Mouse (Mus musculus) adrenal gland, adult 8-10 months (tissue): ENCODE data around the gene Tbcel. TPM values are rescaled to one million over a fixed set of nuclear protein-coding genes. Genes with fewer than 3 reads are reported as not detected.

Experiments used
- DNase-seq: peaks from one replicate; pipeline ENCODE4 v3.0.0; 2022
- microRNA-seq, 2 experiments: library from miRNA; unstranded; fragments of <30 nt; microRNA quantifications; one replicate each; pipeline ENCODE4 v1.2.0; 2022
- total RNA-seq, 4 experiments: library from RNA; stranded (reverse); gene quantifications; 2 replicates each; pipeline ENCODE4 v1.2.4; 2022

Tbcel gene
- total RNA-seq, 4 experiments from 2014 or later: 62.7 to 75.1 (median 65.4) TPM

DNA sequence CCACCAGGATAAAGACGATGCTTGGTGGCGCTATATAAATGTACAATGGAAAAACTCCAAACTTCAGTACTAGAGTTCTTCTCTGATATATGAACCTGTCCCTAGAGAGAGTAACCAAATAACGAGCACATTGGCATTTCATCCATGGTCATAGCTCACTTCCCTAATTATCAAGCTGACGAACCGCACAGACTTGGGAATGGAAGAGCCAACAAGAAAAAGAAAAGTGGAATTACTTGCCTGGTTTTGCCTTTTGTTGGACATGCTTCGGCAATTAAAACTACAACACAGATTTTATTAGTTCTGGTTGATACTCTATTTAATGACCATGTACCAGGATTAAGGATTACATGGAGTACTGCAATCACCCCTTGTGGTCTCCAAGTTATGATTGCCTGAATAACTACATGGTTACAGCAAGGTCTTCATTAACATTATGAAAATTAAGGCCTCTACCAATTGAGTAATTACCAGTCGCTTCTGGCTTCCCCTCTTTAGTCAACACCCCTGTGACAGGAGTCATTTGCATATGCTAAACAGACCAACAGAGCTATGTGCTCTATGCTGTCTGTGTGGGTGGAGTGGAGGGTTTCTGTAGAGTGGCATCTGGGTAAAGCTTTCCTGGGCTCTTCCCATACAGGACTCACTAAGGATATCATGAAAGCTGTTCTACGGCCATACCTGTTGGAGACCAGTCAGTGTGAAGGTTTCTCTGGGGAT lies 124.8 kb downstream of the Tbcel start:
- no peak for DNase-seq

DNA sequence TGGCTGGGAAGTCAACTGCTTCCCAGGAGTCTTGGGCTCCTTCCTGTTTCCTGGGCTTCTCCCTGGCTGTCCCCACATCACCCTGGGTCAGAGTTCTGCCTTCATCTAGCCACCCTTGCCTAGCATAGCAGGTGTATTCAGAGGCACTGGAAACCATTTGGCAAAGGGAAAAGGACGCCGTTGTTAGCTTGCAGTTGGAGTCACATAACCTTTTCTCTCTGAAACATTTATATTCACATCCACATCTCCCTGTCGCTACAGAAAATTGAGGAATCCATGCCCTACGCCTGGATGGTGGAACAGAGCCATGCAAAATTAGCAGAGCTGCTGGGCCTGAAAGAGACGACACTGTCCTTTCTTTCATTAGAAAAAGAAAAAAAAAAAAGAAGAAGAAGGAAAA lies 125.5 kb downstream of the Tbcel start:
- DNase-seq: no peak

GRCm38 (mm10) chr9:42378071-42378470 lies 129.5 kb downstream of the Tbcel start:
- no peak for DNase-seq

DNA sequence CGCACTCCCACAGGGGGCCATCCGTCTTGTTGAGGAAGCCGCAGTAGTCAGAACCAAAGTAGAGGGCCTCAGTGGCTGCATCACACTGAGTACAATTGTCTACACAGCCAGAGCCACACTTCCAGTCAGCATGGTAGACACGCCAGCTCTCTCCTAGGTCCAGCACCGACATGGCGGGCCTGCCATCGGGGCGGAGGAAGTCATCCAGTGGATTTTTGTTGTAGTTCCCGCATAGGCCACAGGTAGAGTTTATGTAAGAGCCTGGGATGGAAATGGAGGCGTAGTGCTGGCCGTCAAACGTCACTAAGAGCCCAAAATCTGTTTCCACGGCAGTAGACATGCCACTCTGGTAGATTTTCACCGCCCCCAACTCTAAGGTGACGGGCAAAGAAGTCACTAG lies 130.0 kb downstream of the Tbcel start:
- no peak for DNase-seq

- DNase-seq: no peak
These were observed 135.8 kb downstream of the Tbcel start for GRCm38 (mm10) chr9:42371670-42372368.

Small RNAs within 50 kb of the gene (microRNA-seq; reads per million reads assigned to microRNA genes)
- gene Gm44311: 0 reads per million in 2 experiments

Other genes with a start within 250 kb of the Tbcel start
- 100 to 1,000 TPM in 1 of 4 experiments, 10 to 100 TPM in 3; 66.2 to 126 (median 84.4) TPM for gene Sc5d, start 243.6 kb downstream of the Tbcel start, total RNA-seq
- gene Tecta, start 107.9 kb downstream of the Tbcel start, total RNA-seq: under 1 TPM; 0.23 to 0.71 (median 0.41) TPM